Mouse (Mus musculus) testis, adult 2 months (tissue): ENCODE data around the gene Smad5. TPM values are rescaled to one million over a fixed set of nuclear protein-coding genes. Genes with fewer than 3 reads are reported as not detected.

ENCODE experiments used
- H3K27ac ChIP-seq: fragments of 200-500 bp; 2 replicates; pipeline ENCODE4 v1.5.1; 2012; ENCODE audit warnings: low read depth, low read length; ENCODE audit not compliant: control insufficient read depth, insufficient read depth
- H3K27me3 ChIP-seq: fragments of 200-500 bp; 2 replicates; pipeline ENCODE4 v1.6.1; 2012; ENCODE audit warnings: mild to moderate bottlenecking, low read length, moderate library complexity; ENCODE audit not compliant: control insufficient read depth, insufficient read depth
- H3K36me3 ChIP-seq: fragments of 200-500 bp; 2 replicates; pipeline ENCODE4 v1.6.1; 2012; ENCODE audit warnings: mild to moderate bottlenecking, low read length; ENCODE audit not compliant: control insufficient read depth, insufficient read depth
- H3K4me1 ChIP-seq: fragments of 200-500 bp; 2 replicates; pipeline ENCODE4 v1.6.1; 2012; ENCODE audit warnings: low read length; ENCODE audit not compliant: control insufficient read depth, insufficient read depth
- H3K4me3 ChIP-seq: fragments of 200-500 bp; 2 replicates; pipeline ENCODE4 v1.5.1; 2012; ENCODE audit warnings: low read depth, mild to moderate bottlenecking, low read length, moderate library complexity, mixed read lengths; ENCODE audit not compliant: control insufficient read depth
- CTCF ChIP-seq: fragments of 200-500 bp; IDR thresholded peaks from 2 replicates; pipeline ENCODE4 v1.5.1; 2012; ENCODE audit warnings: low read depth, mild to moderate bottlenecking, inconsistent platforms, low read length, moderate library complexity; ENCODE audit not compliant: control insufficient read depth, insufficient read depth, insufficient replicate concordance
- POLR2A ChIP-seq: fragments of 200-500 bp; IDR thresholded peaks from 2 replicates; pipeline ENCODE4 v1.6.1; 2012; ENCODE audit warnings: low read depth, mild to moderate bottlenecking, inconsistent platforms, low read length, moderate library complexity; ENCODE audit not compliant: control insufficient read depth
- polyA plus RNA-seq: library from polyadenylated mRNA; depleted of rRNA; stranded (reverse); fragments of >200 nt; gene quantifications from 2 replicates; pipeline ENCODE4 v1.2.3, GENCODE M21; 2012

Smad5 gene
- polyA plus RNA-seq, 1 experiment: 13.6 TPM

GRCm38 (mm10) chr13:56671206-56671605 lies 31.6 kb upstream of the Smad5 start:
- TF ChIP-seq POLR2A: no peak
- no peak for TF ChIP-seq CTCF
- Histone ChIP-seq H3K4me3 (no peak overlapping the region), H3K36me3 (no peaks in the 10 kb centered on the region), H3K27me3 (no peaks in the 10 kb centered on the region), H3K27ac (no peak overlapping the region), H3K4me1 (no peaks in the 10 kb centered on the region)

DNA sequence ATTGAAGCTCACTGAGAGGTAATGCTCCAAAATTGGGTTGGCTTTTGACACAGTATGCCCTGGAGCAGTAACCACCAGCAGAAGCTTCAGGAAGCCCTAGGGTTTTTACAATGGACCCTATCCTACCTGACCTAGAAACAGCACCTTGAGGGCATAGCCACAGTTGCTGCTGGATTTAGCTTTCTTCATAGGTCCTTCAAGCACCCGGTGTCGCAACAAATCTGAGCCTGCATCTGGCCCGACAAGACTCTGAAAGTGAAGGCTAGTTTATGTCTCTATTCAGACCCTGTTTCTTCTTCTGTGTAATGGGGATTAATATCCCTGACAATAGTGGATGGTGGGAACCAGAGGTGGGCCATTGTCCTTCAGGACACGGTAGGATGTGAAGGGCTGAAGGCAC lies 25.1 kb upstream of the Smad5 start:
- Histone ChIP-seq H3K36me3 (no peaks in the 10 kb centered on the region), H3K27me3 (no peaks in the 10 kb centered on the region), H3K4me3 (no peak overlapping the region), H3K27ac (no peak overlapping the region), H3K4me1 (peaks cover 2% of the 10 kb centered on the region)
- TF ChIP-seq POLR2A (no peak), CTCF (no peak)

DNA sequence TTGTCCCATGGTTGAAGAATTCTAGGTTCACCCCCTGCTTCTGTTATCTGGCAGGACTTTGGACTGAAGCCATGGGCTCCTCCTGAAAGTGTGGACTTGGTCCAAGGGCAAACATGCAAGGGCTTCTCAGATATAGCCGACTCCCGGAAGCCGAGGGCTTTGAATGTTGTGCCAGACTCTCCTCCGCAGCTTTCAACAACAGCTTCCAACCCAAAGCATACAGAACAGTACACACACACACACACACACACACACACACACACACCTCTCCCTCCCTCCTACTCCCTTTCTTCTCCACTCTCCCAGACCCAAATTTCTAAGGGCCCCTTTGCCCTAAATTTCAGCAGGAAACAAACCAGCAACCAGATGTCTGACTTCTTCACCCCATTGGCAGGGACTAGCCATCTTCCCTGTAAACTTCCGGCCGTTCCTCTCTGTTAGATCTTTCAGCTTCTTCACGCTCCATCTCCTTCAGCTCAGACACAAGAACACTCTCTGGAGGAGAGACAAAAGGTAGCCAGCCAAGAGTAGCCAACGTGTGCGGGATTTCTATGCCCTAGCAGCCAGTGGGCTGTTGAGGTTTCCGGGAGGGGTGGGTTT lies 24.5 kb upstream of the Smad5 start:
- Histone ChIP-seq H3K27ac (no peak overlapping the region), H3K4me3 (no peak overlapping the region), H3K27me3 (no peaks in the 10 kb centered on the region)

DNA sequence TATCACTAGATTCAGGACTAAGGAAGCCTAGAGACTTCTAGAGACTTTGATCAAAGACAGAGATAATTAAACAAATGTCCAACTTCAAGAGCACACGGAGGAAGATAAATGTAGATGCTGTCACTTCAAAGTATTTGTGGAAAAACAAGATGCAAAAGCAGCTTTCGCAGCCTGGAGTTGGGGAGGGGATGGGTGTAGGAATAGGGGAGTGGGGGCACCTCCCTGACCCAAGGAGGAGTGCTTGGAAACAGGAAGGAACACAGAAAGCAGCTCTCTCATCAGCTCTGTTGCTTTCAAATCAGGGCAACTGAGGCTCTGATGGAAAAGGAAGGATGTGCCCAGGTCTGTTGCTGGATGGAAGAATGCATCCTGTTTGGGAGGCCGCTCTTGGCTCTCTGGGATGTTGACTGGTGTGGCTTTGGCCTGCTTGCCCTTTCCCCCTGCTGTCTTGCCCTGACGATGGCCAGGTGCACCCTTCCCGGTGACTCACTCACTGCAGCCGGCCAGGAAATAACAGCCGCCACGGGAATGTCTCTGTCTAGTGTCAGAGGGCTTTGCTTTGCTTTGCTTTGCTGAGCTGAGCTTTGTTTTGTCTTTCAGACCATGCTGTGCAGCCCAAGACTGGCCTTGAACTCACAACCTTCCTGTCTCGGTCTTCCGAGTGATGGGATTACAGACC lies 23.8 kb upstream of the Smad5 start:
- no peak for TF ChIP-seq POLR2A
- TF ChIP-seq CTCF: no peak
- no peaks in the 10 kb centered on the region for H3K36me3 ChIP-seq
- H3K4me3 ChIP-seq: no peak overlapping the region
- H3K4me1 ChIP-seq: peaks cover 4% of the 10 kb centered on the region
- no peaks in the 10 kb centered on the region for H3K27me3 ChIP-seq
- H3K27ac ChIP-seq: no peak overlapping the region

More for the DNA sequence above, 24.5 kb upstream of the Smad5 start:
- Histone ChIP-seq H3K36me3 (no peaks in the 10 kb centered on the region), H3K4me1 (peaks cover 4% of the 10 kb centered on the region)
- no peak for TF ChIP-seq POLR2A
- no peak for TF ChIP-seq CTCF

GRCm38 (mm10) chr13:56681924-56682323 lies 20.9 kb upstream of the Smad5 start:
- TF ChIP-seq CTCF (no peak), POLR2A (no peak)
- Histone ChIP-seq H3K27me3 (no peaks in the 10 kb centered on the region), H3K36me3 (no peaks in the 10 kb centered on the region), H3K4me1 (peaks cover 4% of the 10 kb centered on the region), H3K4me3 (no peak overlapping the region), H3K27ac (no peak overlapping the region)

DNA sequence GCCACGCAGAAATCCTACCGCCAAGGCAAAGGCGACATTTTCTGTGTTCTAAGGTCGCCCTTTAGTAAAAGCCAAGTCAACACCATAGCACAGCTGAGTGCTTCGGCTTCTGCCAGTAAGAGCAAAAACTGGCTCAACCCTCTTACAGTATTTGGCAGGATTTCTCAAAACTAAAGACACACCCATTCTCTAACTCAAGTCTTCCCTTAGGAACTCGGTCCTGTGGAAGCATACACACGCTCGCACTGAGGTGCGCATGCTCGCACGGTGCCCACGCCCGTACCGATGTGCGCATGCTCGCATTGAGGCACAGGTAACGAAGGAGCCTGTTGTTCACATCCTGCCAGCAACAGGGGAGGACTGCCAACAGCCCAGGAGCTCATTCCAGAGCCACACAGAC lies 20.5 kb upstream of the Smad5 start:
- H3K27ac ChIP-seq: no peak overlapping the region
- peak overlapping the region; percentile 78 for H3K4me3 ChIP-seq
- TF ChIP-seq POLR2A (peak; percentile 71; the same call in 1 of the 2 replicates), CTCF (no peak)
- H3K27me3 ChIP-seq: no peaks in the 10 kb centered on the region
- no peaks in the 10 kb centered on the region for H3K36me3 ChIP-seq
- H3K4me1 ChIP-seq: peaks cover 4% of the 10 kb centered on the region

DNA sequence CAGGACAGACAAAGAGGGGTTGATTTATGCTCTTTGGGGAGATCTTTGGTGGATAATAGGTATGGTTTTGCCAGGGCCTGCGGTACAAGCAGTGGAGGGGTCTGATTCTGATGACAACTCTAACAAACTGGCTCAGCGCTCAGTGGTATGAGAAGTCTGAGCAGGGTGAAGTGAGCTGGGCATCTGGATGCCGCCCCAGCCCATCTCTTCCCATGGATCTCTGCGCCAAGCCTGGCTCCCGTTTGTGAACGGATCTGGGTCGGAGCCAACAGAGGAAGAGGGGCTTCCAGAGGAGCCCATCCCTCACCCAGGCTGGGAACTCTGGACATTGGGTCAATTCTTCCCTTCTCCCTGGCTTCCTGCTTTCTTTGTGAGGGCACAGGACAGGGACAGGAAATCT lies 19.5 kb upstream of the Smad5 start:
- no peak for TF ChIP-seq POLR2A
- TF ChIP-seq CTCF: no peak
- no peak overlapping the region for H3K27ac ChIP-seq

GRCm38 (mm10) chr13:56692011-56692410 lies 10.8 kb upstream of the Smad5 start:
- TF ChIP-seq CTCF: no peak
- no peak for TF ChIP-seq POLR2A
- no peaks in the 10 kb centered on the region for H3K27me3 ChIP-seq
- no peak overlapping the region for H3K4me3 ChIP-seq
- H3K27ac ChIP-seq: no peak overlapping the region
- no peaks in the 10 kb centered on the region for H3K4me1 ChIP-seq
- H3K36me3 ChIP-seq: no peaks in the 10 kb centered on the region

More for the DNA sequence above, 19.5 kb upstream of the Smad5 start:
- Histone ChIP-seq H3K36me3 (no peaks in the 10 kb centered on the region), H3K4me3 (0 out of 2 replicates have a peak overlapping the region, but pooled peaks have one; percentile 4), H3K27me3 (no peaks in the 10 kb centered on the region), H3K4me1 (peaks cover 4% of the 10 kb centered on the region)
